Mouse (Mus musculus): ENCODE data around the gene Rfxank.

- TF ChIP-seq CTCF (IDR thresholded peaks at IDR 0.05; ENCODE audit: low read depth, low read length), result no peak
- TF ChIP-seq POLR2A (IDR thresholded peaks at IDR 0.05; ENCODE audit: extremely low read depth, insufficient read depth, low read length), result no peak
These were observed 34.0 kb downstream of the Rfxank start for GRCm38 (mm10) chr8:70104922-70105321.
